Mouse (Mus musculus) forebrain, embryonic 11.5 days (tissue): ENCODE measurements at regions not wholly inside any gene's neighbourhood (a gene's known extent, or its start where the extent isn't known, plus 50 kb on each side); places are given as distances from the start of the nearest gene placed in this dataset.
A peak's percentile ranks its signal among the peaks of the same experiment; 100 is the strongest.

Experiments
- ATAC-seq: fragments of 200-750 bp; cut with Nextera tagmentation; replicated peaks from 2 replicates; pipeline ENCODE4 v1.8.0; 2017; ENCODE audit warnings: moderate TSS enrichment; ENCODE audit not compliant: low FRiP score
- DNase-seq: peaks from one replicate; pipeline ENCODE4 v3.0.0-alpha.2; 2017; ENCODE audit warnings: low spot score
- H3K27ac ChIP-seq: fragments of 300-500 bp; sonication (generic); 2 replicates; pipeline ENCODE4 v1.5.1; 2014; ENCODE audit warnings: low read depth, low read length
- H3K27me3 ChIP-seq: fragments of 300-500 bp; sonication (generic); 2 replicates; pipeline ENCODE4 v1.6.1; 2014; ENCODE audit warnings: mild to moderate bottlenecking, low read length, mixed read lengths; ENCODE audit not compliant: control insufficient read depth, insufficient read depth
- H3K36me3 ChIP-seq: fragments of 300-500 bp; sonication (generic); 2 replicates; pipeline ENCODE4 v1.6.1; 2014; ENCODE audit warnings: mild to moderate bottlenecking, low read length, moderate library complexity, mixed read lengths; ENCODE audit not compliant: control insufficient read depth, insufficient read depth
- H3K4me1 ChIP-seq: fragments of 300-500 bp; sonication (generic); replicated peaks from 2 replicates; pipeline ENCODE4 v1.6.1; 2014; ENCODE audit warnings: low read length, mixed read lengths; ENCODE audit not compliant: control insufficient read depth, insufficient read depth
- H3K4me2 ChIP-seq: fragments of 300-500 bp; sonication (generic); 2 replicates; pipeline ENCODE4 v1.6.1; 2014; ENCODE audit warnings: low read depth, mild to moderate bottlenecking, low read length, moderate library complexity, mixed read lengths; ENCODE audit not compliant: severe bottlenecking
- H3K4me3 ChIP-seq: fragments of 300-500 bp; sonication (generic); 2 replicates; pipeline ENCODE4 v1.5.1; 2014; ENCODE audit warnings: low read depth, low read length
- H3K9ac ChIP-seq: fragments of 300-500 bp; sonication (generic); 2 replicates; pipeline ENCODE4 v1.6.1; 2014; ENCODE audit warnings: low read length
- H3K9me3 ChIP-seq: fragments of 300-500 bp; sonication (generic); 2 replicates; pipeline ENCODE4 v1.6.1; 2016; ENCODE audit warnings: low read length, mixed read lengths; ENCODE audit not compliant: control insufficient read depth
- WGBS: fragments of 180-500 bp; shearing (Covaris S2); extraction: QIAGEN DNeasy Blood & Tissue Kit; methylation state at CpG from one replicate; pipeline ENCODE4 v1.1.7; 2014; 5-methylcytosine and 5-hydroxymethylcytosine counted together

GRCm38 (mm10) chr5:126335553-126336520 lies 804.3 kb downstream of the Tmem132b start:
- H3K4me2 ChIP-seq: no peak overlapping the region

GRCm38 (mm10) chr5:126337884-126338283 lies 806.3 kb downstream of the Tmem132b start:
- H3K36me3 ChIP-seq: no peaks in the 10 kb centered on the region
- ATAC-seq (no peak), DNase-seq (no peak)
- peaks cover 7% of the 10 kb centered on the region; the same call in 1 of the 2 replicates for H3K4me1 ChIP-seq
- H3K27ac ChIP-seq: no peak overlapping the region
- no peak overlapping the region for H3K9ac ChIP-seq
- H3K9me3 ChIP-seq: no peaks in the 10 kb centered on the region
- no peak overlapping the region for H3K4me2 ChIP-seq
- H3K27me3 ChIP-seq: no peaks in the 10 kb centered on the region
- no peak overlapping the region for H3K4me3 ChIP-seq
- 71% methylated on average over 1 of the region's 1 CpGs for WGBS

More at GRCm38 (mm10) chr5:126335553-126336520, 804.3 kb downstream of the Tmem132b start:
- Histone ChIP-seq H3K27me3 (no peaks in the 10 kb centered on the region), H3K4me1 (peaks cover 8% of the 10 kb centered on the region), H3K36me3 (no peaks in the 10 kb centered on the region), H3K9me3 (no peaks in the 10 kb centered on the region), H3K27ac (peak overlapping the region; percentile 61), H3K4me3 (no peak overlapping the region), H3K9ac (no peak overlapping the region)
- ATAC-seq (peak; percentile 88), DNase-seq (no peak)
- WGBS: 19% methylated on average over 6 of the region's 6 CpGs

- Histone ChIP-seq H3K4me2 (no peak overlapping the region), H3K4me1 (no peaks in the 10 kb centered on the region), H3K27ac (no peak overlapping the region), H3K9ac (no peak overlapping the region), H3K9me3 (no peaks in the 10 kb centered on the region), H3K36me3 (no peaks in the 10 kb centered on the region), H3K4me3 (no peak overlapping the region), H3K27me3 (no peaks in the 10 kb centered on the region)
- ATAC-seq: no peak
- no peak for DNase-seq
- 73% methylated on average over 9 of the region's 9 CpGs for WGBS
Observed at GRCm38 (mm10) chr5:126343570-126343969, 812.0 kb downstream of the Tmem132b start.

GRCm38 (mm10) chr5:126350936-126351335 lies 819.4 kb downstream of the Tmem132b start:
- Histone ChIP-seq H3K9me3 (no peaks in the 10 kb centered on the region), H3K36me3 (no peaks in the 10 kb centered on the region), H3K27me3 (no peaks in the 10 kb centered on the region), H3K4me1 (no peaks in the 10 kb centered on the region), H3K9ac (no peak overlapping the region), H3K27ac (no peak overlapping the region), H3K4me3 (no peak overlapping the region), H3K4me2 (no peak overlapping the region)
- WGBS: 90% methylated on average over 2 of the region's 2 CpGs
- DNase-seq (no peak), ATAC-seq (no peak)

- Histone ChIP-seq H3K9ac (no peak overlapping the region), H3K9me3 (no peaks in the 10 kb centered on the region), H3K27me3 (no peaks in the 10 kb centered on the region), H3K4me2 (no peak overlapping the region), H3K4me3 (no peak overlapping the region), H3K36me3 (no peaks in the 10 kb centered on the region), H3K4me1 (no peaks in the 10 kb centered on the region), H3K27ac (no peak overlapping the region)
- DNase-seq: no peak
- ATAC-seq: no peak
- WGBS: 88% methylated on average over 2 of the region's 2 CpGs
Observed at GRCm38 (mm10) chr5:126369436-126369835, 837.9 kb downstream of the Tmem132b start.

GRCm38 (mm10) chr5:126392306-126392705 lies 849.3 kb upstream of the Tmem132c start:
- DNase-seq (no peak), ATAC-seq (no peak)
- no peaks in the 10 kb centered on the region for H3K4me1 ChIP-seq
- no peak overlapping the region for H3K4me2 ChIP-seq
- H3K9me3 ChIP-seq: no peaks in the 10 kb centered on the region; the same call in 1 of the 2 replicates
- no peak overlapping the region for H3K27ac ChIP-seq
- no peaks in the 10 kb centered on the region for H3K36me3 ChIP-seq
- H3K4me3 ChIP-seq: no peak overlapping the region
- no peak overlapping the region for H3K9ac ChIP-seq
- no peaks in the 10 kb centered on the region for H3K27me3 ChIP-seq
- WGBS: 62% methylated on average over 1 of the region's 1 CpGs

GRCm38 (mm10) chr5:126395331-126395730 lies 846.3 kb upstream of the Tmem132c start:
- Histone ChIP-seq H3K4me3 (no peak overlapping the region), H3K9ac (no peak overlapping the region), H3K36me3 (no peaks in the 10 kb centered on the region), H3K4me2 (no peak overlapping the region), H3K27ac (no peak overlapping the region), H3K27me3 (no peaks in the 10 kb centered on the region), H3K9me3 (no peaks in the 10 kb centered on the region; the same call in 1 of the 2 replicates), H3K4me1 (no peaks in the 10 kb centered on the region)
- DNase-seq (no peak), ATAC-seq (no peak)
- 37% methylated on average over 8 of the region's 8 CpGs for WGBS

- no peak overlapping the region for H3K4me2 ChIP-seq
- H3K9me3 ChIP-seq: no peaks in the 10 kb centered on the region; the same call in 1 of the 2 replicates
- H3K36me3 ChIP-seq: no peaks in the 10 kb centered on the region
- ATAC-seq: no peak
- no peak overlapping the region for H3K4me3 ChIP-seq
- H3K27ac ChIP-seq: no peak overlapping the region
- DNase-seq: no peak
- H3K9ac ChIP-seq: no peak overlapping the region
- no peaks in the 10 kb centered on the region for H3K4me1 ChIP-seq
- WGBS: 87% methylated on average over 1 of the region's 1 CpGs
- H3K27me3 ChIP-seq: no peaks in the 10 kb centered on the region
Observed at GRCm38 (mm10) chr5:126431748-126432147, 809.9 kb upstream of the Tmem132c start.

- Histone ChIP-seq H3K27me3 (no peaks in the 10 kb centered on the region), H3K9me3 (no peaks in the 10 kb centered on the region), H3K4me2 (no peak overlapping the region), H3K9ac (no peak overlapping the region), H3K27ac (no peak overlapping the region), H3K36me3 (no peaks in the 10 kb centered on the region), H3K4me3 (no peak overlapping the region), H3K4me1 (no peaks in the 10 kb centered on the region)
- DNase-seq (no peak), ATAC-seq (no peak)
- 90% methylated on average over 1 of the region's 1 CpGs for WGBS
Observed at GRCm38 (mm10) chr5:126438696-126439095, 802.9 kb upstream of the Tmem132c start.
